Mouse (Mus musculus) cerebellum, adult 11 months (tissue): ENCODE data around the gene Csrp1.
A peak's percentile ranks its signal among the peaks of the same experiment; 100 is the strongest.

ENCODE experiments used
- DNase-seq: peaks from one replicate; pipeline ENCODE4 v3.0.0; 2022

Gene Csrp1

GRCm38 (mm10) chr1:135719983-135720382 lies at the start of gene Csrp1:
TSS of gene Csrp1 (plus strand) at chr1:135720061.
- DNase-seq: no peak

DNA sequence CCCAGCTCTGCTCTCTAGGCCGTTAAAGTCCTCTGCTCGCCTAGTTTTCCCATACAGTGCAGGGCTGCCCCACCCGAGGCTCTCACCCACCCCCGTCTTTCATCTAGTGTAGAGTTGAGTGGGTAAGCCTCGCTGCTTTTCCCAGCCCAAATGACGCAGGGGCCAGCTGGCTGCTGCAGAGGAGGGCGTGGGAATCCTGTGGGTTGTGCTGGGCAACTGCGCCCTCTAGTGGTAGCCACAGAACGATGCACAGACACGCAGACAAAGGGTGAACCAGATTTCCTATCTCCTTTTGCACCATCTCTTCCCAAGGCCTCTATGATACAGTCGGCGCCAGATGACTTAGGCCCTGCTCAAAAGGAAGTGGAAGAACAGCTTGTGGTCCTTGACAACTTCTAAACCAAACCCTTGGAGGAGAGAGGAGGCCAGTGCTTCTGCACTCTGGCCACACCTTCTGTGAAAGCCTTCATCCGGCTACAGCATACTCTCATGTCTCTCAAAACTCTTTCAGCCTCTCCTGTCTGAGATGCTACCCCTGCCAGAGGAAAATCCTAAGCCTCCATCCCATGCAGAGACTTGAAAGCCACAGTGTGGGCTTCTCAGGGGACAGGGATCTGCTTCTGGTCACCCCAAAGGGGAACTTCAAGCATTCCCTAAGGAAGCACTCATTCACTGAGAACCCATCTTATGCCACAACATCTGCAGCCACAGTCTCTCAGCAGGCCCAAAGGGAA lies 49.3 kb upstream of the Csrp1 start:
- DNase-seq: peak; percentile 73

DNA sequence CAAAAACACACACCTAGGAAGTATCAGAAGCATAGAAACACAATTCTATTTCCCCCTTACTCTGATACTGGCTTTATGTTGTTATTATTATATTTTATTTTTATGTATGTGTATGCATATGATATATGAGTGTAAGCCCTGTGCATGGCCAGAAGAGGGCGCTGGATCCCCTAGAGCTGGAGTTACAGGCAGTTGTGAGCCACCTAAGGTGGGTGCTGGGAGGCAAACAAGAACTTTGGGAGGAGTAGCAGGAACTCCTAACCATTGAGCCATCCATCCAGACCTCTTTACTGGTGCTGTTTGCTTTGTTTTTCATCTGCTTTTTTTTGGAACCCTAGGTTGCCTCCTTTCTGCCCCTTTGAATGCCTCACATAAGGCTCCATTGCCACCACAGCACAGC lies 48.5 kb upstream of the Csrp1 start:
- no peak for DNase-seq

- DNase-seq: no peak
Observed at GRCm38 (mm10) chr1:135671956-135672355, 47.9 kb upstream of the Csrp1 start.

DNA sequence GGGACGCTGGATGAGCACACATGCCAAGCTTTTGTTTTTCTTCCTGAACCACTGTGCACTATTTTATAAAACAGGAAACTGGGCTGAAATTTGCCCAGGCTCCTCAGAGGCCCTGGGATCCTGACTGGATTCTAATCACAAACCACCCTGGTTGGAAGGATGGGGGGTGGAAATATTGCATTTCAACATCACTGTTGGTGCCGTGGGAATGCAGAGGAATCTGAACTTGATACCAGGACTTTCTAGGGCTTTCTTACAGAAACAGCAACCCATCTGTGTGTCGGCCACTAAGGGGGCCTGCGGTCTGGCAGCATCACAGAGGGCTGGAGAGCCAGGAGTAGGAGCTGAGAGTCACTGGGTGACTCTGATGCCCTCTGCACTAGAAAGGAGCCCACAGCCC lies 47.5 kb upstream of the Csrp1 start:
- DNase-seq: no peak

GRCm38 (mm10) chr1:135673423-135673822 lies 46.4 kb upstream of the Csrp1 start:
- no peak for DNase-seq

DNA sequence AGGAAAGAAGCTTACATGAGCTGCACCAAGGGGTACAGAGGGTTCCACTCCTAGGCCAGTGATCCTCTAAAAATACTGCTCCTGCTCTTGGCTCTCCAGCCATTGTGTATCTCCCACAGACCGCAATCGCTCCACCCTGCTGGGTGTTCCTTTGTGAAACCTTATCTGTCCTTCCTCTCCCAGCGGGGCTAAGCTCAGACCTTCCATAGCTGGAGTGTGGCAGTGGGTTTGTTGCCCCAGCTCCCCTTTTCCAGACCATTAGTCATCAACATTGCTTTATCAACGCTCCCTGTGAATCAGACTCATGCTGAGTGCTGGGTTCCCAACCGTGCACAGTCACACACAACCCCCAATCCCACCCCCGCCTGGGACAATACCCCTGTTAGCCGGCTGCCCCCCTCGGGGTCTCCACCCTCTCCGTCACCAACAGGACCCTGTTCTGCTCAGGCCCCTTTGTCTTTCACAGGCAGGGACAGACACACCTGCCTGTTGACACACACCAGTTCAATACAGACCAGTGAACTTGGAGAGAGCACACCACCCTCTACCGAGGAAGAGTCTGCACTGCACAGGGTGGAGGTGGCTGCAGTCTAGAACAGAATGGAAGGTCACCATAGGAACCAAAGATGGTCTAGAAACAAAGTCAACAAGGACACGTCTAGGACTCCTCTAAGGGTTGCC lies 44.3 kb upstream of the Csrp1 start:
- DNase-seq: no peak

- no peak for DNase-seq
Observed at GRCm38 (mm10) chr1:135676247-135676646, 43.6 kb upstream of the Csrp1 start.

DNA sequence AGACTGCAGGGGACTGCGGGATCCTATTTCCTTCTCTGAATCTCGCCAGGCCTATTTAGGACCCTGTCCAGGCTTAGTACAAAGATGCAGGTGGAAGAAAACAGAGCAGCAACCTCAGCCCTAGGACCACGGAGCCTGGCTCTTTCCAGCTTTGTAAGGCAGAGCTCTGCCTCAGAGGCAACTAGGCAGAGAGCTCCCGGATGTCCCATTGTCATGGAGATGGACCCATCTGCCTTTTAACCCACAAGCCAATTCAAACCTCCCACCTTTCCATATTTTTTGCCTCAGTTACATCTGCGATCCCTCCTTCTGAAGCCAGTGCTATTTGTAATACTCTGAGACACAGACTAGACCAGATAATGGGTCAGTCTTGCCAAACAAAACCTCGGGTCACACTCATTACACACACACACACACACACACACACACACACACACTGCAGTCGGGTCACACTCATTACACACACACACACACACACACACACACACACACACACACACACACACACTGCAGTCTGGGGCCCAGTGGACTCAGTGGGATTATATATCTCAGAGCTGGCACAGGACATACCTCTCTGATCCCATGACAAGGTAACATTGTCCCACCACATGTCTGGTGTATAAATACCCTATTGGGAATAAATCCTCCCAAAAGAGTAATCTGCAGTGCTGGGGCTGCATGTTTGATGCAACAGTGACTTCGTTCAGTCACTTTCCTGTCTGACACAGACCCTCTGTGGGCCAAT lies 42.8 kb upstream of the Csrp1 start:
- DNase-seq: no peak

DNA sequence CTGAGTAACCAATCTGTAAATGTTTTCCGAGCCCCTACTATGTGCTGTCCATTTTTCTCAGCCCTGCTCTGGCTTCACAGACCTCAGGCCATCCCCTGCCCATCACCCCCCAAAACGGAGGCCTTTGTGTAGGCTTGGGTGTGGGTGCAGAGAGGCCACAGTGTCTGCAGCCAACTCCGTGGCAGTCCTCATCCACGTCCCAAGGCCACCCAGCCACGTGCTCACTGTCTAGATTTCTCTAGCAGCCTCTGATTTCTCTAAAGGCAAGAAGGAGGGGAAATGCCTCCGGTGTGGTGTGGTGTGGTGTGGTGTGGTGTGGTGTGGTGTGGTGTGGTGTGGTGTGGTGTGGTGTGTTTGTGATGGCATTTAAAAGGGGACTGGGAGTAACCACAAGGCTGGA lies 41.7 kb upstream of the Csrp1 start:
- no peak for DNase-seq

DNA sequence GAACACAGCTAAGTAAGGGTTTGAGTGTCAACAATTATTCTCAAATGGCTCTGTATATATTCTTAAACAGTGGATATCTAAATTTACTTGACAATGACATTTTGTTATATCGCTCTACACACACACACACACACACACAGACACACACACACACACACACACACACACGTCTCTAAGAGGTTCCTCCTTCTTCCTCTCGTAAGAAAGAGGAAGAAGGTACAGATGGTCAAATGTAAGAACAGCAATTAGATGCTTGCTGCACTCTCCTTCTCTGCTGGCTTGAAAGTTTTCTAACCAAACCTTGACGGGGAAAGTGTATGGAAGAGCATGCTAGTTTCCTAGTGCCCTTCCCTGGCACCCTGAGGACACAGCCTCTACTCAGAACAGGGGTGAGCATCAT lies 39.1 kb upstream of the Csrp1 start:
- no peak for DNase-seq

- DNase-seq: no peak
Observed at GRCm38 (mm10) chr1:135681122-135681521, 38.7 kb upstream of the Csrp1 start.

GRCm38 (mm10) chr1:135684895-135685294 lies 35.0 kb upstream of the Csrp1 start:
- DNase-seq: no peak

DNA sequence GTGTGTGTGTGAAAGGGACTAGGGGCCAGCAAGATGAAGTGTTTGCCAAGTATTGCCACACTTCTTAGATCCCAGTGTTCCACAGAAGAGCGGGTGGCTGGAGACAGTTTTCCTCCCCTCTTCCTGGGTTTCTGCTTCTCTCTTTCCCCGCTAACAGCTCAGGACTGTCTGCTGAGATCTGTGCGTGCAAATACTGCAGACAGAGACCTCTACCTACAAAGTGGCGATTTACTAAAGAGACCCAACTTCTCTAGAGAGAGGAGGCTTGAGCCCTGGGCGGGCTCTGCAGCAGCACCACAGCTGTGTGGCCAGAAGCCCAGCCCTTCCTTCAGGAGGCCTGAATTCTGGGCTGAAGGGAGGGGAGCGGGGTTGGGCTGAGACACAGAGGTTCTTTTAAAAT lies 34.5 kb upstream of the Csrp1 start:
- DNase-seq: no peak

DNA sequence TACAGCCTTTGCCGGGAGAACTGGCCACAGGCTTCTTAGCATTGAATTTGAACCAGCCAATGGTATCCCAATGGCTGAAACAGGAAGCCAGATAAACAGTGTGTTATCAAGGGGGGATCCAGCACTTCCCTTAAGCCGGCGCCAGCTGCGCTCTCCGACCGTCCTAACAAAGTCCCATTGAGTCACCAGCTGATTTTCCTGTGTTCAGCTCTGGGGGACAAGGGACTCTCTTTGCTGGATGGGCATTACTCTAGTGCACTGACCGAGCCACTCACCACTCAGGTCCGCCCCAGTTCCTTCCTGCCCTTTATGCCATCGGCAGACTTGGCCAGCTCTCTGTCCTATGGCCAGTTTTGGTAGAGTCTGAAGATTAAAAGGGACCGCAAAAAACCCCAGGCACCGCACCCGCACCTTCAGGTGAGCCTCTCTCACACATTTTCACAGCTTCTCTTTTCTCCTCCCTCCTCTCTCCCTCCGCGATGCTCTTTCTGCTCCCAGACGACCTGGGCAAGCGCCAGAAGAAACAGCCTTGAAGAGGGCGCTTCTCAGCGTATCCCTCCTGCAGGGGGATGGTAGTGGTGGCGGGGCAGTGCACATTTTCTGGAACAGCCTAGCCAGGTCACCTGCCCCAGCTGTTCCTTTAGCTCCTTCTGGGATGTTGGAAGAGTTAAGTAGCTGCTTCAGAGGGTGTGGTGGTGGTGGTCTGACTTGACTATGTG lies 32.9 kb upstream of the Csrp1 start:
- no peak for DNase-seq

DNA sequence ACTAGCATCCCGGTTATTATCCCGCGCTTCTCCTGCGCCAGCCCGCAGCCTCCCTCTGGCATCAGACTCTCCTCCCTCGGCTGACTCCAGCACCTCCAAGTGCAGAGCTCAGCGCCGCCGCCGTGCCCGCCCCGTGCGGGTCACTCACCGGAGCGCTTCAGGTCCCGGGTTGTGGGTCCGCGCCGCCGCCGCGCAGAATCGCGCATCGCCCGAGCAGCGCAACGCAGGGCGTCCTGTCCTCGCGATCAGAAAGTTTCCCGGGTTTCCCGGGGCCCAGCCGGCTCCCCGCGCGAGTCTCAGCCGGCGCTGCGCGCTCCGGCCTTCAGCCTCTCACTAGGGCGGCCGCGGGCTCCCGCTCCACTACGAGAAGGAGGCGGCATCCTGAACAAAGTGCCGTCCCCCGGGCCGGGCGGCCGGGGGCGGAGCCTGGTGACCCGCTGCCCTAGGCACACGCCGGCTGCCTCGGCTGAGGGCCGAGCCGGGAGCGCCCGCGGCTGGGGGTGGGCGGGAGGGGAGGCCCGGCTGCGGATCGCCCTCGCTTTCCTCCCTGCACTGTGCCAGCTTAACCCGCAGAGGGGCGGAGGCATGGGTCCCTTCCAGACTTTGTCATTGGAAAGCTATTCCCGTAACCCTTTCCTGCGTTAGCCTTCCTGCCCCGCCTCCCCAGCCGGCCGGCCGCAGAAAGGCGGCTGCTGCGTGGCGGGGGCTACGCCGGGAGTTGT lies 31.9 kb upstream of the Csrp1 start:
- peak; percentile 16 for DNase-seq

DNA sequence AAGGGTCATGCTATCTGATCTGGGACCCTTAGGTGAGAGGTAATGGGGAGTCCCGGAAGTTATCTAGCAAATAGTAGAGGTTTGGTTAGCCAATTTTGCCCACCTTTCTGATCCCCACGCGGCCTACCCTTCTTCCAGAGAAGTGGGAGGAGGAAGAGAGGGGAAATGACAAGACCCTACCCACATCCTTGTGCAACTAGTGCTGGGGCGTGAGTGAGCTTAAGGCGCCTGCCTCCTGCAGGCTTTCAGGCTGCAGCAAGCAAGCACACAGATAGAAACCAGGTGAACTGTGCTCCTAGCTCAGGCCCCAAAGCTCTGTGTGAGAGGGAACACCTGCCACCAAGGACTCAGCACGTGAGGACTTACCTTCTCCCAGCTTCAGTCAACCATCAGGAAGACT lies 31.2 kb upstream of the Csrp1 start:
- DNase-seq: no peak

- no peak for DNase-seq
Observed at GRCm38 (mm10) chr1:135690784-135691416, 29.0 kb upstream of the Csrp1 start.

- DNase-seq: no peak
Observed at GRCm38 (mm10) chr1:135691417-135691815, 28.4 kb upstream of the Csrp1 start.

DNA sequence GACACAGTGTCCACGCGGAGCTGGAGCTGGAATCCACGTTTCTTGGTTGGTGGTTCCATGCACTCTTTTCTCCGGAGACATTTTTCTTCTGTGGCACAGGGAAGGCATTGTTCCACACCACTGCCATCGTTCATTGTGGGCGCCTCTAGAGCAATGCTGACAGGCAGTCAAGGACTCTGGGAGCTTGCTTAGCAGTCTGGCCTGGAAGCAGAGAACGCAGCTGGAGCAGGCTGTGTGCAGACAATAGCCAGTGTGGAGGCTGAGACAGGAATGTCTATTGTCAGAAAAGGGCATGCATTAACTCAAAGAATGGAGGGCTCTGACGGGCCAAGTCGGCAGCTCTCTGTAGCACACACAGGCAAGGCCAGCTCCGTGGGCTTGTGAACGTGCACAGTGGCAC lies 25.7 kb upstream of the Csrp1 start:
- no peak for DNase-seq

DNA sequence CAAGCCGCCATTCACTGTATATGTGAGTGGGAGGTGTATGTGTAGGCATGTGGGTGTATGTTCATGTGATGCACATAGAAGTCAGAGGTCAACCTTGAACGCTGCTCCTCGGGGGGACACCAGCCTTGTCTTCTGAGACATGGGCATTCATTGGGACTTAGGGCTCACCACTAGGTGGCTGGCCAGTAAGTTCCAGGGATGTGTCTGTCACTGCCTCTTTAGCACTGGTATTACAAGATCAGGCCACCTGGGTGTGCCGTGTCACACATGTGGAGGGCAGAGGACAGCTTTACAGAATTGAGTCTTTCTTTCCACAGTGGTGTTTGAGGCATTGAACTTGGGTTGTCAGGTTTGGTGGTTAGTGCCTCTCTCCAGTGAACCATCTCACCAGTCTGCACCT lies 22.4 kb upstream of the Csrp1 start:
- no peak for DNase-seq

- DNase-seq: no peak
Observed at GRCm38 (mm10) chr1:135698046-135698445, 21.8 kb upstream of the Csrp1 start.
